Mouse (Mus musculus) hindbrain, embryonic 10.5 days (tissue): ENCODE measurements around the gene Dennd1a. TPM values are rescaled to one million over a fixed set of nuclear protein-coding genes. Genes with fewer than 3 reads are reported as not detected.

Source experiments
- DNase-seq: peaks from one replicate; pipeline ENCODE4 v3.0.0-alpha.2; 2017; ENCODE audit warnings: low spot score
- H3K27ac ChIP-seq: fragments of 300-500 bp; sonication (generic); 2 replicates; pipeline ENCODE4 v1.5.1; 2016; ENCODE audit warnings: mild to moderate bottlenecking, moderate library complexity
- H3K27me3 ChIP-seq: fragments of 300-500 bp; sonication (generic); 2 replicates; pipeline ENCODE4 v1.6.1; 2016; ENCODE audit warnings: mild to moderate bottlenecking; ENCODE audit not compliant: poor library complexity, insufficient read depth, severe bottlenecking
- H3K36me3 ChIP-seq: fragments of 300-500 bp; sonication (generic); 2 replicates; pipeline ENCODE4 v1.6.1; 2016; ENCODE audit warnings: mild to moderate bottlenecking, moderate library complexity
- H3K4me1 ChIP-seq: fragments of 300-500 bp; sonication (generic); replicated peaks from 2 replicates; pipeline ENCODE4 v1.6.1; 2016; ENCODE audit warnings: mild to moderate bottlenecking
- H3K4me3 ChIP-seq: fragments of 300-500 bp; sonication (generic); 2 replicates; pipeline ENCODE4 v1.5.1; 2016; ENCODE audit warnings: mild to moderate bottlenecking, moderate library complexity
- H3K9me3 ChIP-seq: fragments of 300-500 bp; sonication (generic); 2 replicates; pipeline ENCODE4 v1.6.1; 2016; ENCODE audit warnings: mild to moderate bottlenecking, moderate library complexity
- WGBS: fragments of 180-500 bp; shearing (Covaris S2); methylation state at CpG from one replicate; pipeline ENCODE4 v1.1.7; 2016; 5-methylcytosine and 5-hydroxymethylcytosine counted together
- polyA plus RNA-seq: library from polyadenylated mRNA; unstranded; fragments of >200 nt; fragmentation: Nextera tagmentation; extraction: Ambion mirVana; gene quantifications from 2 replicates; pipeline ENCODE4 v1.2.1, GENCODE M21; 2016

Dennd1a gene
- polyA plus RNA-seq, 1 experiment from 2014 or later: 11.7 TPM

GRCm38 (mm10) chr2:38088346-38088745, 198.8 kb downstream of the Dennd1a start:
- H3K9me3 ChIP-seq: no peaks in the 10 kb centered on the region
- H3K4me1 ChIP-seq: 0 out of 2 replicates have a peak, but pooled peaks cover 3% of the 10 kb centered on the region
- H3K36me3 ChIP-seq: no peaks in the 10 kb centered on the region
- 61% methylated on average over 1 of the region's 1 CpGs for WGBS
- H3K27me3 ChIP-seq: no peaks in the 10 kb centered on the region
- H3K27ac ChIP-seq: no peak overlapping the region
- no peak for DNase-seq
- no peak overlapping the region for H3K4me3 ChIP-seq

GRCm38 (mm10) chr2:38085058-38085457, 202.1 kb downstream of the Dennd1a start:
- no peak for DNase-seq
- Histone ChIP-seq H3K36me3 (no peaks in the 10 kb centered on the region), H3K9me3 (no peaks in the 10 kb centered on the region), H3K27ac (no peak overlapping the region), H3K4me1 (0 out of 2 replicates have a peak, but pooled peaks cover 3% of the 10 kb centered on the region), H3K4me3 (no peak overlapping the region), H3K27me3 (no peaks in the 10 kb centered on the region)
- 94% methylated on average over 2 of the region's 2 CpGs for WGBS

GRCm38 (mm10) chr2:38083251-38083650, 203.9 kb downstream of the Dennd1a start:
- Histone ChIP-seq H3K9me3 (no peaks in the 10 kb centered on the region), H3K4me3 (no peak overlapping the region), H3K4me1 (no peaks in the 10 kb centered on the region), H3K27ac (no peak overlapping the region), H3K27me3 (no peaks in the 10 kb centered on the region), H3K36me3 (no peaks in the 10 kb centered on the region)
- DNase-seq: no peak
- WGBS: 90% methylated on average over 3 of the region's 3 CpGs

- Histone ChIP-seq H3K36me3 (no peaks in the 10 kb centered on the region), H3K27me3 (no peaks in the 10 kb centered on the region), H3K9me3 (no peaks in the 10 kb centered on the region), H3K4me1 (no peaks in the 10 kb centered on the region), H3K4me3 (no peak overlapping the region), H3K27ac (no peak overlapping the region)
- WGBS: 66% methylated on average over 2 of the region's 2 CpGs
- no peak for DNase-seq
Measured at GRCm38 (mm10) chr2:38074495-38074894, 212.7 kb downstream of the Dennd1a start.

GRCm38 (mm10) chr2:38072061-38072460, 215.1 kb downstream of the Dennd1a start:
- Histone ChIP-seq H3K9me3 (no peaks in the 10 kb centered on the region), H3K36me3 (no peaks in the 10 kb centered on the region), H3K27ac (no peak overlapping the region), H3K27me3 (no peaks in the 10 kb centered on the region), H3K4me3 (no peak overlapping the region), H3K4me1 (no peaks in the 10 kb centered on the region)
- no peak for DNase-seq

GRCm38 (mm10) chr2:38068171-38068572, 219.0 kb downstream of the Dennd1a start:
- H3K27ac ChIP-seq: no peak overlapping the region
- no peaks in the 10 kb centered on the region for H3K9me3 ChIP-seq
- peak; percentile 9 for DNase-seq
- no peaks in the 10 kb centered on the region for H3K4me1 ChIP-seq
- WGBS: 77% methylated on average over 2 of the region's 2 CpGs
- no peaks in the 10 kb centered on the region for H3K36me3 ChIP-seq
- H3K27me3 ChIP-seq: 0 out of 2 replicates have a peak, but pooled peaks cover 4% of the 10 kb centered on the region
- no peak overlapping the region for H3K4me3 ChIP-seq

GRCm38 (mm10) chr2:38065914-38066313, 221.3 kb downstream of the Dennd1a start:
- 69% methylated on average over 1 of the region's 1 CpGs for WGBS
- H3K4me3 ChIP-seq: no peak overlapping the region
- DNase-seq: no peak
- H3K9me3 ChIP-seq: no peaks in the 10 kb centered on the region
- no peak overlapping the region for H3K27ac ChIP-seq
- no peaks in the 10 kb centered on the region for H3K36me3 ChIP-seq
- 0 out of 2 replicates have a peak, but pooled peaks cover 4% of the 10 kb centered on the region for H3K27me3 ChIP-seq
- H3K4me1 ChIP-seq: no peaks in the 10 kb centered on the region

- Histone ChIP-seq H3K9me3 (no peaks in the 10 kb centered on the region), H3K4me1 (no peaks in the 10 kb centered on the region), H3K4me3 (no peak overlapping the region), H3K27ac (no peak overlapping the region), H3K36me3 (no peaks in the 10 kb centered on the region), H3K27me3 (0 out of 2 replicates have a peak, but pooled peaks cover 4% of the 10 kb centered on the region)
- 70% methylated on average over 3 of the region's 3 CpGs for WGBS
- no peak for DNase-seq
Measured at GRCm38 (mm10) chr2:38064266-38064665, 222.9 kb downstream of the Dennd1a start.

GRCm38 (mm10) chr2:38062156-38062555, 225.0 kb downstream of the Dennd1a start:
- no peaks in the 10 kb centered on the region for H3K9me3 ChIP-seq
- no peak for DNase-seq
- H3K27me3 ChIP-seq: 0 out of 2 replicates have a peak, but pooled peaks cover 4% of the 10 kb centered on the region
- no peaks in the 10 kb centered on the region for H3K4me1 ChIP-seq
- H3K36me3 ChIP-seq: no peaks in the 10 kb centered on the region
- H3K27ac ChIP-seq: no peak overlapping the region
- 83% methylated on average over 1 of the region's 1 CpGs for WGBS
- H3K4me3 ChIP-seq: no peak overlapping the region

- H3K9me3 ChIP-seq: no peaks in the 10 kb centered on the region
- H3K4me3 ChIP-seq: no peak overlapping the region
Measured at GRCm38 (mm10) chr2:38061474-38061873, 225.7 kb downstream of the Dennd1a start.

GRCm38 (mm10) chr2:38052440-38052839, 234.8 kb downstream of the Dennd1a start:
- 68% methylated on average over 3 of the region's 3 CpGs for WGBS

More at GRCm38 (mm10) chr2:38061474-38061873, 225.7 kb downstream of the Dennd1a start:
- no peak for DNase-seq
- Histone ChIP-seq H3K4me1 (no peaks in the 10 kb centered on the region), H3K27ac (no peak overlapping the region), H3K36me3 (no peaks in the 10 kb centered on the region), H3K27me3 (0 out of 2 replicates have a peak, but pooled peaks cover 4% of the 10 kb centered on the region)
- WGBS: 80% methylated on average over 2 of the region's 2 CpGs

GRCm38 (mm10) chr2:38051485-38052085, 235.6 kb downstream of the Dennd1a start:
- Histone ChIP-seq H3K9me3 (no peaks in the 10 kb centered on the region), H3K36me3 (no peaks in the 10 kb centered on the region), H3K27ac (no peak overlapping the region), H3K4me1 (peaks cover 19% of the 10 kb centered on the region), H3K27me3 (no peaks in the 10 kb centered on the region), H3K4me3 (no peak overlapping the region)
- DNase-seq: no peak
- 70% methylated on average over 1 of the region's 1 CpGs for WGBS

More at GRCm38 (mm10) chr2:38052440-38052839, 234.8 kb downstream of the Dennd1a start:
- Histone ChIP-seq H3K27me3 (no peaks in the 10 kb centered on the region), H3K9me3 (no peaks in the 10 kb centered on the region), H3K4me1 (peaks cover 19% of the 10 kb centered on the region), H3K36me3 (no peaks in the 10 kb centered on the region), H3K4me3 (no peak overlapping the region), H3K27ac (no peak overlapping the region)
- no peak for DNase-seq

- no peak for DNase-seq
- Histone ChIP-seq H3K36me3 (no peaks in the 10 kb centered on the region), H3K9me3 (no peaks in the 10 kb centered on the region)
Measured at GRCm38 (mm10) chr2:38048996-38049395, 238.2 kb downstream of the Dennd1a start.

GRCm38 (mm10) chr2:38045286-38045685, 241.9 kb downstream of the Dennd1a start:
- 93% methylated on average over 4 of the region's 4 CpGs for WGBS
- no peak overlapping the region for H3K4me3 ChIP-seq
- no peaks in the 10 kb centered on the region for H3K27me3 ChIP-seq
- no peak overlapping the region for H3K27ac ChIP-seq
- H3K4me1 ChIP-seq: peaks cover 20% of the 10 kb centered on the region
- H3K9me3 ChIP-seq: no peaks in the 10 kb centered on the region
- no peak for DNase-seq
- H3K36me3 ChIP-seq: no peaks in the 10 kb centered on the region

More at GRCm38 (mm10) chr2:38048996-38049395, 238.2 kb downstream of the Dennd1a start:
- Histone ChIP-seq H3K4me3 (no peak overlapping the region), H3K27me3 (no peaks in the 10 kb centered on the region), H3K4me1 (peaks cover 19% of the 10 kb centered on the region), H3K27ac (no peak overlapping the region)
